7 mouse cellular contexts compared by ENCODE assay signal in the genomic region with DNA sequence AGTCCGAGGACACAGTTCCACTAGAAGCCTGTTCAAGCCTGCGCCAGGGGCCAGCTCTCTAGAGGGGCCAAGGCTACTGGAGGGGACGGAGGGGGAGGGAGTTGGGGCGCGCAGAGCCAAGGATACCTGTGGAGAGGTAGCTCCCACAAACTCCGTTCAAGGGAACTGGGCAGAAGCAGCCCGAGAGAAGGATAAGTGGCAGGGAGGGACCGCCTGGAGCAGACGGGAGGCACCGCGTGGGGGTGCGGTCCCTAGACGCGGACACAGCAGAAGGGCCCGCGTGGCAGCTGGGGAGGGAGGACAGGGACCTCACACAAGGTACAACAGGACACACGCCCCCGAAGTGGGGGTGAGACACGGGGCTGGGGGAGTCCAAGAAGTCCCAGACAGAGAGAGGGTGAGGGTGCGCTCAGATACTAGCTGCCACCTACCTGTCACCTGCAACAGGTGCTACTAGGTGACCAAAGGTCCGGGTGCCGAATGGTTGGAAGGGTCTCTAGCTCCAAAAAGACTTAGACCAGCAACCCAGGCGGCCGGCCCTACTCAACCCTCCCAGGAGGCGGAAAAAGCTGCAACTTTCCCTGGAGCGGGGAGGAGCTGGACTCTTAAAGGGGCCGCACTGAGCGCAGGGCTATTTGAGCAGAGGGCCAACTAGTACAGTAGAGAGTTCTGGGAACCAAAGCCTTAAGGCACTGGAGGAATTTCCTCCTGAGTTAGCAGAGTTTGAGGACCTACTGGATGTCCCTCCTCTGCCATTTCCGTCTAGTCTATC. TPM values are rescaled to one million over a fixed set of nuclear protein-coding genes. Genes with fewer than 3 reads are reported as not detected.
DNase-seq lines count a peak whose midpoint lies in the region; ATAC-seq and TF ChIP-seq lines count a peak whose summit lies in the region.

Sytl4 (minus strand) TSS at position 582 of the 772 bp plus-strand sequence.

- TF ChIP-seq CTCF in brain, embryonic 14.5 days (IDR thresholded peaks at IDR 0.05; ENCODE audit: borderline replicate concordance, extremely low read depth, insufficient read depth, insufficient read length) = no peak

- no peaks in the 10 kb centered on the region for H3K4me1 ChIP-seq in forebrain, embryonic 14.5 days (ENCODE audit: control insufficient read depth, insufficient read depth, low read length)
- peaks cover 5% of the 10 kb centered on the region; the same call in 1 of the 2 replicates for H3K4me1 ChIP-seq in hindbrain, embryonic 10.5 days (replicated peaks)
- no peaks in the 10 kb centered on the region for H3K4me1 ChIP-seq in limb, embryonic 13.5 days
- no peaks in the 10 kb centered on the region for H3K4me1 ChIP-seq in midbrain, embryonic 13.5 days (replicated peaks)

- H3K4me2 ChIP-seq in forebrain, embryonic 14.5 days (ENCODE audit: low read length) = peak within 1 kb of the TSS; percentile 53
- peak within 1 kb of the TSS; percentile 74 for H3K4me2 ChIP-seq in limb, embryonic 13.5 days (replicated peaks)
- peak within 1 kb of the TSS; percentile 59 for H3K4me2 ChIP-seq in midbrain, embryonic 13.5 days (replicated peaks)

- no peak within 1 kb of the TSS for H3K9ac ChIP-seq in forebrain, embryonic 14.5 days (ENCODE audit: low read length)
- peak within 1 kb of the TSS; percentile 51 for H3K9ac ChIP-seq in limb, embryonic 13.5 days
- no peak within 1 kb of the TSS for H3K9ac ChIP-seq in midbrain, embryonic 13.5 days (replicated peaks)

- no peak within 1 kb of the TSS for H3K27ac ChIP-seq in forebrain, embryonic 14.5 days (ENCODE audit: low read depth, low read length)
- H3K27ac ChIP-seq in hindbrain, embryonic 10.5 days = no peak within 1 kb of the TSS
- H3K27ac ChIP-seq in limb, embryonic 13.5 days = no peak within 1 kb of the TSS
- H3K27ac ChIP-seq in midbrain, embryonic 13.5 days = no peak within 1 kb of the TSS

- TF ChIP-seq POLR2A in brain, embryonic 14.5 days (IDR thresholded peaks at IDR 0.05; ENCODE audit: borderline replicate concordance, extremely low read depth, insufficient read depth, insufficient read length, poor library complexity, severe bottlenecking) = no peak

- peak within 1 kb of the TSS; percentile 26 for H3K4me3 ChIP-seq in forebrain, embryonic 14.5 days (ENCODE audit: low read depth, low read length)
- peak within 1 kb of the TSS; percentile 55 for H3K4me3 ChIP-seq in hindbrain, embryonic 10.5 days
- H3K4me3 ChIP-seq in limb, embryonic 13.5 days = peak within 1 kb of the TSS; percentile 48
- H3K4me3 ChIP-seq in midbrain, embryonic 13.5 days (replicated peaks) = peak within 1 kb of the TSS; percentile 35

- peak; percentile 23 for DNase-seq in brain, embryonic 14.5 days (ENCODE audit: low read depth)
- peak; percentile 13 for DNase-seq in forebrain, embryonic 14.5 days (ENCODE audit: low spot score)
- peak; percentile 32 for DNase-seq in hindbrain, embryonic 10.5 days (ENCODE audit: low spot score)
- peak; percentile 14 for DNase-seq in urinary bladder, postnatal 25 days (ENCODE audit: low spot score)
- no peak for DNase-seq in MN1 (ENCODE audit: low spot score)

- no peaks in the 10 kb centered on the region for H3K36me3 ChIP-seq in forebrain, embryonic 14.5 days (ENCODE audit: control insufficient read depth, insufficient read depth, low read length)
- no peaks in the 10 kb centered on the region for H3K36me3 ChIP-seq in hindbrain, embryonic 10.5 days
- no peaks in the 10 kb centered on the region for H3K36me3 ChIP-seq in limb, embryonic 13.5 days
- no peaks in the 10 kb centered on the region for H3K36me3 ChIP-seq in midbrain, embryonic 13.5 days

- WGBS in forebrain, embryonic 14.5 days = 30% methylated on average over 29 of the region's 29 CpGs
- 20% methylated on average over 29 of the region's 29 CpGs for WGBS in hindbrain, embryonic 10.5 days
- WGBS in limb, embryonic 13.5 days = 11% methylated on average over 29 of the region's 29 CpGs
- 22% methylated on average over 29 of the region's 29 CpGs for WGBS in midbrain, embryonic 13.5 days

- peak; percentile 10; the same call in 1 of the 2 replicates for ATAC-seq in forebrain, embryonic 14.5 days
- peak; percentile 59; the same call in 1 of the 2 replicates for ATAC-seq in limb, embryonic 13.5 days (ENCODE audit: low FRiP score, low read depth)
- peak; percentile 73 for ATAC-seq in midbrain, embryonic 13.5 days

- H3K27me3 ChIP-seq in forebrain, embryonic 14.5 days (replicated peaks; ENCODE audit: control insufficient read depth, insufficient read depth, low read length) = peaks cover 4% of the 10 kb centered on the region; the same call in 1 of the 2 replicates
- peaks cover 54% of the 10 kb centered on the region for H3K27me3 ChIP-seq in hindbrain, embryonic 10.5 days (ENCODE audit: insufficient read depth, poor library complexity, severe bottlenecking)
- peaks cover 29% of the 10 kb centered on the region for H3K27me3 ChIP-seq in limb, embryonic 13.5 days
- H3K27me3 ChIP-seq in midbrain, embryonic 13.5 days = peaks cover 28% of the 10 kb centered on the region; the same call in 1 of the 2 replicates

- H3K9me3 ChIP-seq in forebrain, embryonic 14.5 days (replicated peaks; ENCODE audit: control insufficient read depth, low read length) = no peaks in the 10 kb centered on the region
- H3K9me3 ChIP-seq in hindbrain, embryonic 10.5 days = no peaks in the 10 kb centered on the region
- H3K9me3 ChIP-seq in limb, embryonic 13.5 days = no peaks in the 10 kb centered on the region
- H3K9me3 ChIP-seq in midbrain, embryonic 13.5 days = no peaks in the 10 kb centered on the region

RNA-seq across cellular contexts. Expression of gene Sytl4, which starts in this region (rescaled TPM):
- 0.47 and 0.77 TPM in 2 replicates for polyA plus RNA-seq in brain, embryonic 14.5 days (2012; rRNA removed)
- polyA plus RNA-seq in forebrain, embryonic 14.5 days (2014; fragmentation: Nextera tagmentation; extraction: Ambion mirVana) = 0.53 and 0.58 TPM in 2 replicates
- 0.99 and 1.2 TPM in 2 replicates for polyA plus RNA-seq in hindbrain, embryonic 10.5 days (2016; fragmentation: Nextera tagmentation; extraction: Ambion mirVana)
- 3.4 and 3.9 TPM in 2 replicates for polyA plus RNA-seq in limb, embryonic 13.5 days (2015; fragmentation: Nextera tagmentation; extraction: Ambion mirVana)
- 0.39 and 0.59 TPM in 2 replicates for polyA plus RNA-seq in midbrain, embryonic 13.5 days (2015; fragmentation: Nextera tagmentation; extraction: Ambion mirVana)

Comparison
In these comparisons a context has a peak if more than half of its experiments do, and no peak if none do; other contexts are left out.
1. Peak in DNase-seq in brain, embryonic 14.5 days; RNA of the gene not detected or under 1 TPM.
2. Peak in DNase-seq, ATAC-seq, H3K4me3 ChIP-seq and H3K4me2 ChIP-seq in forebrain, embryonic 14.5 days; RNA of the gene not detected or under 1 TPM.
3. Peak in ATAC-seq, H3K4me3 ChIP-seq and H3K4me2 ChIP-seq in midbrain, embryonic 13.5 days; RNA of the gene not detected or under 1 TPM.
4. ATAC-seq: peak in every context shown above with its lines; median percentile 73 in midbrain, embryonic 13.5 days; 59 in limb, embryonic 13.5 days; 10 in forebrain, embryonic 14.5 days.